Mouse (Mus musculus): ENCODE results near the gene Ociad1. TPM values are rescaled to one million over a fixed set of nuclear protein-coding genes. Genes with fewer than 3 reads are reported as not detected.
"Not testable (repeated sequence)": the region's sequence is repeated elsewhere in the genome, so short reads cannot be mapped to it uniquely, and the experiment has no call there.

Ociad1 gene
- polyA plus RNA-seq, 1 experiment from 2014 or later = 264 TPM

- Histone ChIP-seq H3K4me2 (ENCODE audit: low read depth, low read length) (no peak overlapping the region), H3K36me3 (ENCODE audit: control insufficient read depth, insufficient read depth, low read length) (peaks cover 41% of the 10 kb centered on the region; the same call in 1 of the 2 replicates), H3K27me3 (ENCODE audit: control insufficient read depth, insufficient read depth, low read length) (no peaks in the 10 kb centered on the region), H3K9ac (replicated peaks; ENCODE audit: low read depth, low read length) (no peak overlapping the region), H3K9me3 (ENCODE audit: control insufficient read depth, low read length) (no peaks in the 10 kb centered on the region), H3K4me1 (ENCODE audit: control insufficient read depth, insufficient read depth, low read length) (no peaks in the 10 kb centered on the region), H3K4me3 (ENCODE audit: low read depth, low read length) (no peak overlapping the region), H3K27ac (ENCODE audit: low read depth, low read length) (no peak overlapping the region)
- WGBS = 97% methylated on average over 2 of the region's 2 CpGs
- ATAC-seq (ENCODE audit: low read depth) = no peak
Observed at GRCm38 (mm10) chr5:73314654-73315053, 22.1 kb downstream of the Ociad1 start.

GRCm38 (mm10) chr5:73319306-73319705, 26.7 kb downstream of the Ociad1 start:
- Histone ChIP-seq H3K4me1 (ENCODE audit: control insufficient read depth, insufficient read depth, low read length) (no peaks in the 10 kb centered on the region), H3K4me2 (ENCODE audit: low read depth, low read length) (no peak overlapping the region), H3K4me3 (ENCODE audit: low read depth, low read length) (no peak overlapping the region), H3K9ac (replicated peaks; ENCODE audit: low read depth, low read length) (no peak overlapping the region), H3K27ac (ENCODE audit: low read depth, low read length) (no peak overlapping the region), H3K36me3 (ENCODE audit: control insufficient read depth, insufficient read depth, low read length) (peaks cover 19% of the 10 kb centered on the region; the same call in 1 of the 2 replicates), H3K9me3 (ENCODE audit: control insufficient read depth, low read length) (no peaks in the 10 kb centered on the region), H3K27me3 (ENCODE audit: control insufficient read depth, insufficient read depth, low read length) (no peaks in the 10 kb centered on the region)
- WGBS = 93% methylated on average over 5 of the region's 5 CpGs
- no peak for ATAC-seq (ENCODE audit: low read depth)

DNA sequence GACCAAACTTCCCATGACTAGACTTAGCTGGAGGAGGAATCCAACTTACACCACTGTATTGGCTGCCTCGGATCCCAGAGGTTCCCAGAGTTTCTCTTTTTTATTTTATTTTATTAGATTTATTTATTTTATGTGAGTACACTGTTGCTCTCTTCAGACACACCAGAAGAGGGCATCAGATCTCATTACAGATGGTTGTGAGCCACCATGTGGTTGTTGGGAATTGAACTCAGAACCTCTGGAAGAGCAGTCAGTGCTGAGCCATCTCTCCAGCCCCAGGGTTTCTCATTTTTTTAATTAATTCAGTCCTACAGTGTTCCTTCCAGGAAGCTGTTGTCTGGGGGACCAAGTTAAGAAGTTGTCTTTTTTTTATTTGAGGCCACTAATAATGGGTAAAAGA, 30.1 kb downstream of the Ociad1 start:
- H3K9ac ChIP-seq (replicated peaks; ENCODE audit: low read depth, low read length); H3K27ac ChIP-seq (ENCODE audit: low read depth, low read length); H3K27me3 ChIP-seq (ENCODE audit: control insufficient read depth, insufficient read depth, low read length); H3K4me2 ChIP-seq (ENCODE audit: low read depth, low read length); H3K4me1 ChIP-seq (ENCODE audit: control insufficient read depth, insufficient read depth, low read length); H3K36me3 ChIP-seq (ENCODE audit: control insufficient read depth, insufficient read depth, low read length); H3K4me3 ChIP-seq (ENCODE audit: low read depth, low read length); H3K9me3 ChIP-seq (ENCODE audit: control insufficient read depth, low read length); ATAC-seq (ENCODE audit: low read depth): not testable (repeated sequence)
- 90% methylated on average over 1 of the region's 1 CpGs for WGBS

- ATAC-seq (ENCODE audit: low read depth) = no peak
- Histone ChIP-seq H3K9ac (replicated peaks; ENCODE audit: low read depth, low read length) (no peak overlapping the region), H3K36me3 (ENCODE audit: control insufficient read depth, insufficient read depth, low read length) (no peaks in the 10 kb centered on the region), H3K4me3 (ENCODE audit: low read depth, low read length) (no peak overlapping the region), H3K4me1 (ENCODE audit: control insufficient read depth, insufficient read depth, low read length) (no peaks in the 10 kb centered on the region), H3K4me2 (ENCODE audit: low read depth, low read length) (no peak overlapping the region), H3K9me3 (ENCODE audit: control insufficient read depth, low read length) (no peaks in the 10 kb centered on the region), H3K27me3 (ENCODE audit: control insufficient read depth, insufficient read depth, low read length) (no peaks in the 10 kb centered on the region), H3K27ac (ENCODE audit: low read depth, low read length) (no peak overlapping the region)
- 88% methylated on average over 5 of the region's 5 CpGs for WGBS
Observed at GRCm38 (mm10) chr5:73323602-73324001, 31.0 kb downstream of the Ociad1 start.

DNA sequence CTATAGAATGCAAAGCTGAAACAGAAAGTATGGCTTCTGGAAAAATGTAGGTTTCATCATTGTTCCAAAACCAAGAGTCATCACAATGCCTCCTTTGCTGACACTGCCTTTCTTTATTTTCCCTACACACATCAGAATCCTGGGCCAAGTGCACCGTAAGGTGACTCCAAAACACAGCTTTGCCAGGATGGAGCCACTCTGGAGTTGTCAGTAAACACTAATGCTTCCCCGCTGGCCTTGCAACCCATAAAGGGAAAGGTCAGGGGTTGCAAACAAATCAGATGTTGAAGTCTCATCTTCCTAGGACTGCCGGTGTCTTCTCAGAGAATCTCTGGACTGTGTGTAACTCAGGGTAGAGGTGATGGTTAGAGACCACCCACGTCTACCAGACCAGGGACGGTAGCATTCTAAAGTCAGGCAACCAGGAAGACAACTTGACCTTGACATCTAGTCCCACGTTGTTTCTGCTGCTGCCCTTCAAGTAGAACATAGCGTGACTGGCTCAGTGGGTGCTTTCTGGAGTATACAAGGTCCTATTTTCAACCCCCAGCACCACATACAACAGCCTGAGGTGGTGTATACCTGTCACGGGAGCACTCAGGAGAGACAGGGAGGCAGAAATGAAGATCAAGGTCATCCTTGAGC, 32.1 kb downstream of the Ociad1 start:
- Histone ChIP-seq H3K4me3 (ENCODE audit: low read depth, low read length) (no peak overlapping the region), H3K4me2 (ENCODE audit: low read depth, low read length) (no peak overlapping the region), H3K27ac (ENCODE audit: low read depth, low read length) (no peak overlapping the region), H3K9ac (replicated peaks; ENCODE audit: low read depth, low read length) (no peak overlapping the region), H3K27me3 (ENCODE audit: control insufficient read depth, insufficient read depth, low read length) (no peaks in the 10 kb centered on the region), H3K36me3 (ENCODE audit: control insufficient read depth, insufficient read depth, low read length) (no peaks in the 10 kb centered on the region), H3K9me3 (ENCODE audit: control insufficient read depth, low read length) (no peaks in the 10 kb centered on the region), H3K4me1 (ENCODE audit: control insufficient read depth, insufficient read depth, low read length) (no peaks in the 10 kb centered on the region)
- ATAC-seq (ENCODE audit: low read depth) = no peak
- WGBS = 82% methylated on average over 8 of the region's 8 CpGs

- Histone ChIP-seq H3K27ac (ENCODE audit: low read depth, low read length) (no peak overlapping the region), H3K4me2 (ENCODE audit: low read depth, low read length) (no peak overlapping the region), H3K27me3 (ENCODE audit: control insufficient read depth, insufficient read depth, low read length) (no peaks in the 10 kb centered on the region), H3K4me3 (ENCODE audit: low read depth, low read length) (no peak overlapping the region), H3K9ac (replicated peaks; ENCODE audit: low read depth, low read length) (no peak overlapping the region), H3K36me3 (ENCODE audit: control insufficient read depth, insufficient read depth, low read length) (no peaks in the 10 kb centered on the region), H3K9me3 (ENCODE audit: control insufficient read depth, low read length) (no peaks in the 10 kb centered on the region), H3K4me1 (ENCODE audit: control insufficient read depth, insufficient read depth, low read length) (no peaks in the 10 kb centered on the region)
- 7% methylated on average over 4 of the region's 4 CpGs for WGBS
- ATAC-seq (ENCODE audit: low read depth) = peak; percentile 56; the same call in 1 of the 2 replicates
Observed at GRCm38 (mm10) chr5:73331002-73331401, 38.4 kb downstream of the Ociad1 start.

- no peaks in the 10 kb centered on the region for H3K36me3 ChIP-seq (ENCODE audit: control insufficient read depth, insufficient read depth, low read length)
- H3K27ac ChIP-seq (ENCODE audit: low read depth, low read length) = no peak overlapping the region
- no peaks in the 10 kb centered on the region; the same call in 1 of the 2 replicates for H3K4me1 ChIP-seq (ENCODE audit: control insufficient read depth, insufficient read depth, low read length)
- no peak overlapping the region for H3K4me2 ChIP-seq (ENCODE audit: low read depth, low read length)
- H3K4me3 ChIP-seq (ENCODE audit: low read depth, low read length) = no peak overlapping the region
- ATAC-seq (ENCODE audit: low read depth) = no peak
- H3K9ac ChIP-seq (replicated peaks; ENCODE audit: low read depth, low read length) = no peak overlapping the region
- no peaks in the 10 kb centered on the region for H3K9me3 ChIP-seq (ENCODE audit: control insufficient read depth, low read length)
- 93% methylated on average over 5 of the region's 5 CpGs for WGBS
- H3K27me3 ChIP-seq (ENCODE audit: control insufficient read depth, insufficient read depth, low read length) = no peaks in the 10 kb centered on the region
Observed at GRCm38 (mm10) chr5:73336448-73336847, 43.9 kb downstream of the Ociad1 start.

- Histone ChIP-seq H3K27me3 (ENCODE audit: control insufficient read depth, insufficient read depth, low read length) (no peaks in the 10 kb centered on the region), H3K27ac (ENCODE audit: low read depth, low read length) (peak overlapping the region; percentile 67), H3K36me3 (ENCODE audit: control insufficient read depth, insufficient read depth, low read length) (no peaks in the 10 kb centered on the region), H3K4me2 (ENCODE audit: low read depth, low read length) (peak overlapping the region; percentile 84), H3K4me1 (ENCODE audit: control insufficient read depth, insufficient read depth, low read length) (no peaks in the 10 kb centered on the region; the same call in 1 of the 2 replicates), H3K9ac (replicated peaks; ENCODE audit: low read depth, low read length) (peak overlapping the region; percentile 70), H3K4me3 (ENCODE audit: low read depth, low read length) (peak overlapping the region; percentile 52), H3K9me3 (ENCODE audit: control insufficient read depth, low read length) (no peaks in the 10 kb centered on the region)
- peak; percentile 84 for ATAC-seq (ENCODE audit: low read depth)
- 5% methylated on average over 28 of the region's 41 CpGs for WGBS
Observed at GRCm38 (mm10) chr5:73337961-73338831, 45.6 kb downstream of the Ociad1 start.

GRCm38 (mm10) chr5:73338832-73339163, 46.2 kb downstream of the Ociad1 start:
- no peaks in the 10 kb centered on the region for H3K36me3 ChIP-seq (ENCODE audit: control insufficient read depth, insufficient read depth, low read length)
- H3K27me3 ChIP-seq (ENCODE audit: control insufficient read depth, insufficient read depth, low read length) = no peaks in the 10 kb centered on the region
- 41% methylated on average over 14 of the region's 14 CpGs for WGBS
- H3K4me2 ChIP-seq (ENCODE audit: low read depth, low read length) = peak overlapping the region; percentile 84
- peak overlapping the region; percentile 70 for H3K9ac ChIP-seq (replicated peaks; ENCODE audit: low read depth, low read length)
- no peaks in the 10 kb centered on the region; the same call in 1 of the 2 replicates for H3K4me1 ChIP-seq (ENCODE audit: control insufficient read depth, insufficient read depth, low read length)
- H3K4me3 ChIP-seq (ENCODE audit: low read depth, low read length) = peak overlapping the region; percentile 52
- no peaks in the 10 kb centered on the region for H3K9me3 ChIP-seq (ENCODE audit: control insufficient read depth, low read length)
- H3K27ac ChIP-seq (ENCODE audit: low read depth, low read length) = peak overlapping the region; percentile 67; the same call in 1 of the 2 replicates
- ATAC-seq (ENCODE audit: low read depth) = peak; percentile 71
